Mouse (Mus musculus): ENCODE results near the gene Krtap3-3. TPM values are rescaled to one million over a fixed set of nuclear protein-coding genes. Genes with fewer than 3 reads are reported as not detected.

The Krtap3-3 gene
- total RNA-seq, 4 experiments from 2014 or later, result not detected

Other genes with a start within 250 kb of the Krtap3-3 start
- not detected for gene Krt25, start 227.9 kb downstream of the Krtap3-3 start, total RNA-seq (2022)
- gene Krt26, start 212.9 kb downstream of the Krtap3-3 start, total RNA-seq (2022), result not detected
- not detected for gene Krt27, start 199.8 kb downstream of the Krtap3-3 start, total RNA-seq (2022)
- under 1 TPM in 2 of 4 experiments, not detected in 2; 0.38 to 0.52 TPM for gene Krt28, start 176.0 kb downstream of the Krtap3-3 start, total RNA-seq (2022)
- gene Krt10, start 161.5 kb downstream of the Krtap3-3 start, total RNA-seq (2022), result 10 to 100 TPM; 10.4 to 12.6 (median 11.0) TPM
- 1 to 10 TPM in 3 of 4 experiments, under 1 TPM in 1; 0.85 to 1.7 (median 1.5) TPM for gene Krt12, start 128.6 kb downstream of the Krtap3-3 start, total RNA-seq (2022)
- not detected for gene Krt20, start 112.7 kb downstream of the Krtap3-3 start, total RNA-seq (2022)
- not detected for gene Krt23, start 57.7 kb downstream of the Krtap3-3 start, total RNA-seq (2022)
- gene Krt39, start 29.5 kb downstream of the Krtap3-3 start, total RNA-seq (2022), result not detected
- gene Krt40, start 7.7 kb downstream of the Krtap3-3 start, total RNA-seq (2022), result not detected
- gene Krtap3-2, start 6.0 kb upstream of the Krtap3-3 start, total RNA-seq (2022), result not detected
- gene Gm11939, start 8.6 kb upstream of the Krtap3-3 start, total RNA-seq (2022), result not detected
- gene Krtap3-1, start 15.8 kb upstream of the Krtap3-3 start, total RNA-seq (2022), result not detected
- not detected for gene Krtap1-5, start 30.2 kb upstream of the Krtap3-3 start, total RNA-seq (2022)
- gene Krtap1-4, start 32.8 kb upstream of the Krtap3-3 start, total RNA-seq (2022), result not detected
- gene Krtap1-3, start 40.5 kb upstream of the Krtap3-3 start, total RNA-seq (2022), result not detected
- not detected for gene Krtap9-3, start 47.2 kb upstream of the Krtap3-3 start, total RNA-seq (2022)
- gene Gm11938, start 52.4 kb upstream of the Krtap3-3 start, total RNA-seq (2022), result not detected
- not detected for gene Gm11937, start 59.3 kb upstream of the Krtap3-3 start, total RNA-seq (2022)
- gene Krtap2-4, start 64.0 kb upstream of the Krtap3-3 start, total RNA-seq (2022), result not detected
- not detected for gene Gm11562, start 69.6 kb upstream of the Krtap3-3 start, total RNA-seq (2022)
- gene Krtap4-1, start 77.4 kb upstream of the Krtap3-3 start, total RNA-seq (2022), result not detected
- gene Krtap4-2, start 84.2 kb upstream of the Krtap3-3 start, total RNA-seq (2022), result not detected
- not detected for gene Krtap4-7, start 93.2 kb upstream of the Krtap3-3 start, total RNA-seq (2022)
- not detected for gene Gm11555, start 99.4 kb upstream of the Krtap3-3 start, total RNA-seq (2022)
- gene Gm11563, start 108.1 kb upstream of the Krtap3-3 start, total RNA-seq (2022), result not detected
- not detected for gene Krtap4-6, start 115.1 kb upstream of the Krtap3-3 start, total RNA-seq (2022)
- not detected for gene Gm14190, start 139.9 kb upstream of the Krtap3-3 start, total RNA-seq (2022)
- not detected for gene Gm14180, start 183.4 kb upstream of the Krtap3-3 start, total RNA-seq (2022)
- gene Gm11595, start 222.0 kb upstream of the Krtap3-3 start, total RNA-seq (2022), result not detected
- not detected for gene Krtap4-8, start 229.8 kb upstream of the Krtap3-3 start, total RNA-seq (2022)
- not detected for gene Krtap4-9, start 234.3 kb upstream of the Krtap3-3 start, total RNA-seq (2022)
- gene Gm11596, start 242.6 kb upstream of the Krtap3-3 start, total RNA-seq (2022), result not detected
- gene Gm11569, start 248.1 kb upstream of the Krtap3-3 start, total RNA-seq (2022), result not detected

Data from layer of hippocampus, adult 8-10 months (tissue).